Mouse (Mus musculus) embryonic facial prominence, embryonic 15.5 days (tissue): ENCODE results near the gene Rab6b. TPM values are rescaled to one million over a fixed set of nuclear protein-coding genes. Genes with fewer than 3 reads are reported as not detected.
A peak's percentile ranks its signal among the peaks of the same experiment; 100 is the strongest.
"Not testable (repeated sequence)": the region's sequence is repeated elsewhere in the genome, so short reads cannot be mapped to it uniquely, and the experiment has no call there.

Experiments used
- ATAC-seq: fragments of 200-750 bp; cut with Nextera tagmentation; 2 replicates; pipeline ENCODE4 v1.8.0; 2017; ENCODE audit warnings: low read depth, moderate TSS enrichment; ENCODE audit not compliant: insufficient number of reproducible peaks, low FRiP score, low TSS enrichment
- H3K27ac ChIP-seq: fragments of 300-500 bp; sonication (generic); replicated peaks from 2 replicates; pipeline ENCODE4 v1.5.1; 2015; ENCODE audit warnings: mild to moderate bottlenecking, inconsistent platforms
- H3K27me3 ChIP-seq: fragments of 300-500 bp; sonication (generic); 2 replicates; pipeline ENCODE4 v1.6.1; 2015; ENCODE audit warnings: inconsistent platforms
- H3K36me3 ChIP-seq: fragments of 300-500 bp; sonication (generic); 2 replicates; pipeline ENCODE4 v1.6.1; 2015; ENCODE audit warnings: mild to moderate bottlenecking, inconsistent platforms
- H3K4me1 ChIP-seq: fragments of 300-500 bp; sonication (generic); 2 replicates; pipeline ENCODE4 v1.6.1; 2015; ENCODE audit warnings: inconsistent platforms
- H3K4me2 ChIP-seq: fragments of 300-500 bp; sonication (generic); replicated peaks from 2 replicates; pipeline ENCODE4 v1.6.1; 2015; ENCODE audit warnings: mild to moderate bottlenecking, inconsistent platforms
- H3K4me3 ChIP-seq: fragments of 300-500 bp; sonication (generic); replicated peaks from 2 replicates; pipeline ENCODE4 v1.5.1; 2015; ENCODE audit warnings: mild to moderate bottlenecking, inconsistent platforms
- H3K9ac ChIP-seq: fragments of 300-500 bp; sonication (generic); 2 replicates; pipeline ENCODE4 v1.6.1; 2015; ENCODE audit warnings: inconsistent platforms
- H3K9me3 ChIP-seq: fragments of 300-500 bp; sonication (generic); replicated peaks from 2 replicates; pipeline ENCODE4 v1.6.1; 2016; ENCODE audit warnings: inconsistent platforms
- WGBS: fragments of 180-500 bp; shearing (Covaris S2); methylation state at CpG from one replicate; pipeline ENCODE4 v1.1.7; 2015; 5-methylcytosine and 5-hydroxymethylcytosine counted together
- polyA plus RNA-seq: library from polyadenylated mRNA; unstranded; fragments of >200 nt; fragmentation: Nextera tagmentation; extraction: Ambion mirVana; gene quantifications from 2 replicates; pipeline ENCODE4 v1.2.1, GENCODE M21; 2015

Rab6b gene
- polyA plus RNA-seq, 1 experiment from 2014 or later, result 10.2 TPM

DNA sequence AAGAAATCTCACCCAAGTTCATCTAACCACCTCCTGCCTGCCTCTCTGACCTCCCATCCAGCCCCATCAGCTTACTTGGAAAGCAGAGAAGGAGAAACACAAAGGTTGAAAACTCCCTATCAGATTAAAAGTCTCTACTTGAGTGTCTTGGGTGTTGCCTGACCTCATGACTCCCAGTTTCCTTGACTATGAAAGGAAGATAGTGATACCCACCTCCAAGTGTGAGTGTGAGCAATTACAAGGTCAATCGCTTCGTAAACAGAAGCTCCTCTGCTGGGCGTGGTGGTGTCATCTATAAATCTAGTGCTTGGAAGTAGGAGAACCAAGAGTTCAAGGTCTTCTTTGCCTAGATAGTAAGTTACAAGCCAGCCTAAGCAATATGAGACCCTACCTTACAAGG, 31.4 kb upstream of the Rab6b start:
- no peak for ATAC-seq
- WGBS, result 87% methylated on average over 3 of the region's 3 CpGs
- H3K4me1 ChIP-seq, result peaks cover 12% of the 10 kb centered on the region; the same call in 1 of the 2 replicates

DNA sequence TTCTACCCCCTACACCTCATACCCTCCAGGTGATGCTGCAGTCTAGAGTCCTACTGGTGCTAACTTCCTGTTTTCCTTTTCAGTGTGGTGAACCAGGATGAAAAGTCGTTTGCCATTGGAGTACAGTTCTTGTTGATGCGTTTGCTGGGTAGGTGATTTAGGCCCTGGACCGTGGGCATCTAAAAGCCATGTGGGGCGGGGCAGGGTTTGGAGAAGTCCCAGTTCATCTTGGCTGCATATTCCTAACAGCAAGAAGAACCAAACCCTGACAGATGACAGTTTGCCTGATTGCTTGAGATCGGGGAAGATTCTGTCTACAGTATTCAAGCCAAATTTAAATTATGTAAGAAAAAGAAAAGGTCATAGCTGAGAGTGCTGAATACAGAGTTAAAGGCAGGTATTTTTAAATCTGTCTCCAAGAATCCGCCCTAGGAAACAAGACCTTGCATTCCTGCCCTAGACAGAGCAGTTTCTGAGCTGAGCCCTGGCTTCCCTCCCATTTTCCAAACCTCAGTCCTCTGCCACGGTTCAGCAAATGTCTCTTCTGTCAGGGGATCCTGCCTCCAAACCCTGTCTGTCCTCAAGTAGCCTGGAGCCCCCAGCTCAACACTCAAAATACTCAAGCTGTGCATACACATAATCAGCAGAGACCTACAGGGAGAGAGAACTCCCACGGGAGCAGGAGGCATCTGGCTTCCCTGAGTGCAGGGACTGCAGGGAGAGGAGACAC, 29.2 kb upstream of the Rab6b start:
- H3K9ac ChIP-seq, result no peak overlapping the region
- no peaks in the 10 kb centered on the region for H3K9me3 ChIP-seq
- 51% methylated on average over 8 of the region's 8 CpGs for WGBS
- no peak overlapping the region for H3K4me3 ChIP-seq
- no peak overlapping the region for H3K27ac ChIP-seq
- H3K4me1 ChIP-seq, result 0 out of 2 replicates have a peak, but pooled peaks cover 7% of the 10 kb centered on the region
- no peak for ATAC-seq
- H3K4me2 ChIP-seq, result no peak overlapping the region
- H3K36me3 ChIP-seq, result no peaks in the 10 kb centered on the region
- H3K27me3 ChIP-seq, result no peaks in the 10 kb centered on the region

More for the DNA sequence above, 31.4 kb upstream of the Rab6b start:
- Histone ChIP-seq H3K27me3 (no peaks in the 10 kb centered on the region), H3K27ac (no peak overlapping the region), H3K4me2 (no peak overlapping the region), H3K4me3 (no peak overlapping the region), H3K9me3 (no peaks in the 10 kb centered on the region), H3K9ac (no peak overlapping the region), H3K36me3 (no peaks in the 10 kb centered on the region)

DNA sequence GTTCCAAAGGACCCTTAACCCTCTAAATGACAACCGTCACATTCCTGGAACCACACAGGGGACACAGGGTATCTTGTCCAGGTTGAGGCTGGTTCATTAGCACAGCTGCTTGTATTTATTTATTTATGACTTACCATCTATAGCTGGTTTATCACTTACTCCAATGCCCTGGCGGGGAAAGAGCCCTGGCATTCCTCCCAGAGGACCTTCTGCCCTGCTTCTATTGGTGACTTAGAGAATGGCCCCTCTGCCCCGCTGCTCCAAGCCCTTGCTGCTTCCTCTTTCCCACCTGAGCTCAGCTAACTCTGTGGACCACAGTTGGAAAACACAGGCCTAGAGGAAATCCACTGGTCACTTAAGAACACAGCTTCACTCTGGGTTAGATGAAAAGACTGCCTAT, 28.2 kb upstream of the Rab6b start:
- Histone ChIP-seq H3K27me3 (no peaks in the 10 kb centered on the region), H3K27ac (no peak overlapping the region), H3K36me3 (no peaks in the 10 kb centered on the region), H3K4me1 (0 out of 2 replicates have a peak, but pooled peaks cover 7% of the 10 kb centered on the region), H3K4me3 (no peak overlapping the region), H3K9ac (no peak overlapping the region), H3K4me2 (no peak overlapping the region), H3K9me3 (no peaks in the 10 kb centered on the region)
- WGBS, result 71% methylated on average over 3 of the region's 3 CpGs
- no peak for ATAC-seq

DNA sequence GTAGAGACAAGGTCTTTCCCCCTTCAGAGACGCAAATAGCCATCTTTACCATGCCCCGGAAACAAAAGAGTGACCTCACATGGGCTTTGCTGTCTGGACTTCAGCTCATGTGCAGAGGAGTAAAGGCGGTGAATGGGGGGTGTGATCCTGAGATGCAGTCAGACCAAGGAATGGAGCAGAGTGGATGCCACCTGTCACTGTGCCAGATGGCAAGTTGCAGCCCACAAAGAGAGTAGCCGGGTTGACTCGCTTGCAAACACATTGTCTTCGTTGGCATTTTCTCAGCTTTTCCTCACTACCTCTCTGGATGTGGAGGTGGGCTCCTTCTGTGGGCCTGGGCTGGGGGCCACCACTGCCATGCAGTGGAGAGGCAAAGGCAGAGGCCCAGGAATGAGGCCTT, 24.9 kb upstream of the Rab6b start:
- Histone ChIP-seq H3K27ac (no peak overlapping the region), H3K9me3 (no peaks in the 10 kb centered on the region), H3K27me3 (no peaks in the 10 kb centered on the region), H3K4me2 (no peak overlapping the region), H3K4me1 (0 out of 2 replicates have a peak, but pooled peaks cover 11% of the 10 kb centered on the region), H3K36me3 (no peaks in the 10 kb centered on the region), H3K9ac (no peak overlapping the region), H3K4me3 (no peak overlapping the region)
- 84% methylated on average over 6 of the region's 6 CpGs for WGBS
- ATAC-seq, result no peak

DNA sequence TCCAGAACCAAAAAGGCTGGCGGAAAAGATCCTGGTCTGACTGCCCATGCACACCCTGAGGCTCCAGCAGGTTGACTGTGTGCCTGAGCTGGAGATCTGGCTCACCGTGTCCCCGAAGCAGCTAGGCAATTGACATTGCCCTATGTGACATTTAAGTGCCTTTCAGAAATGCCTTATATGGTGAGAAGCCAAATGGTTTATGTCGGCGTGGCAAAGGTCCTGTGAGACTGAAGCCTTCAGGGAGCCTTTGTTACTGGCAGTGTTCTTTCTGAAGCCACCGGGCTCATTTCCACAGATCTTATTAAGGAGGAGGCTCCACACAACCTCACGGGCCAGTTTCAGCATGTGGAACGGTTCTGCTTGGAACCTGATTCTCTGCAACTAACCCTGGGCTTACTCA, 24.3 kb upstream of the Rab6b start:
- ATAC-seq, result no peak
- no peaks in the 10 kb centered on the region for H3K36me3 ChIP-seq
- H3K27me3 ChIP-seq, result no peaks in the 10 kb centered on the region
- H3K9ac ChIP-seq, result no peak overlapping the region
- H3K4me3 ChIP-seq, result no peak overlapping the region
- WGBS, result 47% methylated on average over 8 of the region's 8 CpGs
- peaks cover 13% of the 10 kb centered on the region for H3K4me1 ChIP-seq
- no peak overlapping the region for H3K27ac ChIP-seq
- no peaks in the 10 kb centered on the region for H3K9me3 ChIP-seq
- H3K4me2 ChIP-seq, result no peak overlapping the region

DNA sequence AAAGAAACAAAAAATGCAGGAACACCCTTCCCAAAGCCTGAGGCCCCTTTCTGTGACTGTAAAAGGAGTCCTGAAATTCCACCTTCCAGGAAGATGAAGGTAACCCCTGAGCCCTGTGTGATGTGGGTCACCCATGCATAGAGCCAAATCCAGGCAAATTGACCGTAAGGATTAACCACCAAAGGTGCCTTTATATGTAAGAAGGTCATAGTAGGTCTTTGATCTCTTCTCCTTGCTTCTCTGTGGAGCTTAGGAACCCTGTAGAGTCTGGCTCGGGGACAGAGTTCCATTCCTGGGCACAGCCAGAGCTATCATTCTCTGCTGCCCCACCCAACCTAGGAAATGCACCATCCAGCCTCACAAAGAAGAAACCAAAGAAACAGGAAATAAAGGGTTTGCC, 22.9 kb upstream of the Rab6b start:
- Histone ChIP-seq H3K27ac (no peak overlapping the region), H3K4me1 (peaks cover 13% of the 10 kb centered on the region), H3K9ac (no peak overlapping the region), H3K27me3 (no peaks in the 10 kb centered on the region), H3K9me3 (no peaks in the 10 kb centered on the region), H3K4me3 (no peak overlapping the region), H3K36me3 (no peaks in the 10 kb centered on the region), H3K4me2 (no peak overlapping the region)
- WGBS, result 62% methylated on average over 2 of the region's 2 CpGs
- ATAC-seq, result no peak

DNA sequence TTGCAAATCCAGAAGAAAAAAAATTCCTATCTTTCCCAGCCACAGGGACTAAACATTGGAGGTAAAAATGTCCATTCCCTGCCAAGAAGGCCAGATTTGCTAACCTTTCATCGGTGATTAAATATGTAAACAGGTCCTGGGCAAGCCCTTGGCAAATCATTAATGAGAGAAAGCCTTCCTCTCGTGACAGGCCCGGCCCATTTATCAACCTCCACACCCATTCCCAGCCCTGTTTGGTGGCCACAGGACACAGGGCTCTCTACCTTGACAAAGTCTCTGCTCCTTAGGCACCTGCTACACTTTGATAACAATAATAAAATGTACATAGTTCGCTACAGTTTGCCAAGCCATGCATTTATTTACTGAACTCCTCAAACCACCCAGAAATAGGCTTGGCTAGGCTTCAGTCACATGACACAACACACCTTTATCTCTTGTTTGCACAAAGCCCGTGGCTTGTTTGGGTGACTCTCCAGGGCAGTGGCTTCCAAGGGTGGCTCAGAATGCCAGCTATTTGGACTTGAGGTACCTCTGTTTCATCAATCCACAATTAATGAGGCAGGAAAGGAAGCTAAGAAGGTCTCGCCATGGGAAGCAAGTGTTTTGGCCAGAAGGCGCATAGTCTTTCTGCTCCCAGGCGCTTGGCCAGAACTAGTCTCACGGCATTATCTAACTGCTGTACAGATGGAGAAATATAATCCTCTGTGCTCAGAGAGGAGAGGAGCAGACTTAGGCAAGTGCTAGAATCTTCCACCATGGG, 21.3 kb upstream of the Rab6b start:
- no peak overlapping the region for H3K4me3 ChIP-seq
- H3K4me2 ChIP-seq, result no peak overlapping the region
- H3K9me3 ChIP-seq, result no peaks in the 10 kb centered on the region
- H3K9ac ChIP-seq, result no peak overlapping the region
- ATAC-seq, result no peak
- no peaks in the 10 kb centered on the region for H3K36me3 ChIP-seq
- H3K4me1 ChIP-seq, result peaks cover 13% of the 10 kb centered on the region
- 70% methylated on average over 9 of the region's 9 CpGs for WGBS
- no peak overlapping the region for H3K27ac ChIP-seq
- H3K27me3 ChIP-seq, result no peaks in the 10 kb centered on the region

DNA sequence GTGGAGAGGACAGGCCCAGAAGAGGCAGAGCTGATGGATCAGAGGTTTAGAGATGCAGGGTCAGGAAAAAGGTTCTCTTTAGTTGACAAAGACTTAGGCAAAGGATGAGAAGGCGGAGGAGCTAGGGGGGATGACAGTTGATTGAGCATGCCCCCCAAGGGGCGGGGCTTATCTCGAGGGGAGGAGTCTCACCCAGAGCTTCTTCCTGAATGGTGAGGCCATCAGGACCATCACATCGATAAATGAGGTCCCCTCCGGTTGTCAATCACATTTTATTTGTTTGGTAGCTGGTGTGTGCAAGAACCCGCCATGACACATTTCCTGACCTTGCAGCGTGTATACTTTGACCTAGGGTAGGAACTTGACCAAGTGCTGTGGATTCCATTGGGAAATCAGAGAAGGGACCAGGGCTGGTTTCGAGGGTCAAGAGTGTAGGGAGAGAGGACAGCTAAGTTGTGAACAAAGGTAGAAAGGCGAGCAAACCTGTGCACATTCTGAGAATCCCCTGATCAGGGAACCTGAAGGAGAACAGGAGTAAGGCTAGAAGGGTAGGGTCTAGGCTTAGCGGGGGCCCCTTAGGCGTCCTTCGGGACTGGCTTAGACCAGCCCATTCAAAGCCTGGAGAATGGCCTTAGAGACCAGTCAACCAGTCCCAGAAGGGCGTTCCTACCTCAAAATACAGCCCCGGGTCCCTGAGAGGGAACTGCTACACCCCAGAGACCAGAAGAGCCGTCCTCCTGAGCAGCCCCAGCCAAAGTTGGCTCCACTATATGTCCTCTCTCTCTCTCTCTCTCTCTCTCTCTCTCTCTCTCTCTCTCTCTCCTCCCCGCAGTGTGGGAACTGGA, 20.3 kb upstream of the Rab6b start:
- no peak overlapping the region for H3K9ac ChIP-seq
- peaks cover 13% of the 10 kb centered on the region for H3K4me1 ChIP-seq
- H3K36me3 ChIP-seq, result no peaks in the 10 kb centered on the region
- H3K4me3 ChIP-seq, result no peak overlapping the region
- no peak for ATAC-seq
- 78% methylated on average over 16 of the region's 16 CpGs for WGBS
- no peaks in the 10 kb centered on the region for H3K27me3 ChIP-seq
- H3K4me2 ChIP-seq, result no peak overlapping the region
- no peak overlapping the region for H3K27ac ChIP-seq
- no peaks in the 10 kb centered on the region for H3K9me3 ChIP-seq

DNA sequence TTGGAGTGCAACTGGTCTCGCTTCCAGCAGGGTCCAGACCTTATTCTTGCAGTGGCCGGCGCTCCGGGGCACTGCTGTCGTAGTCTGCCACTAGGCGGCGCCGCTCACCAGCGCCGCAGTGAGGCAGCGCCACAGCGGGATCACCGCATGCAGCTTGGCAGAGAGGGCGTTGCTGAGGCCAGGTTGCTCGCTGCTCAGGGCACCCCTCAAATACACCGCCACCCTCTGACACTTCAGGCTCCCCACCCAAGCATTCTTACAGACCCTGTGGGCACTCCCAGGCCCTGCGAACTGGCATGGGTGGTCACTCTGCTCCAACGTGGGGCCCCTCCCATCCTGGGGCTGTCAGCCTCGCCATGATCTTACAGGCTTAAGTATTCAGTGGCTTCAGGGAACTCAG, 19.3 kb upstream of the Rab6b start:
- 0% methylated on average over 19 of the region's 19 CpGs for WGBS
- H3K9me3 ChIP-seq, result no peaks in the 10 kb centered on the region
- H3K4me3 ChIP-seq, result peak overlapping the region; percentile 46
- no peak overlapping the region for H3K27ac ChIP-seq
- H3K4me1 ChIP-seq, result peaks cover 13% of the 10 kb centered on the region
- ATAC-seq, result peak; percentile 82
- H3K9ac ChIP-seq, result peak overlapping the region; percentile 18; the same call in 1 of the 2 replicates
- H3K4me2 ChIP-seq, result peak overlapping the region; percentile 84
- no peaks in the 10 kb centered on the region for H3K36me3 ChIP-seq
- no peaks in the 10 kb centered on the region for H3K27me3 ChIP-seq

DNA sequence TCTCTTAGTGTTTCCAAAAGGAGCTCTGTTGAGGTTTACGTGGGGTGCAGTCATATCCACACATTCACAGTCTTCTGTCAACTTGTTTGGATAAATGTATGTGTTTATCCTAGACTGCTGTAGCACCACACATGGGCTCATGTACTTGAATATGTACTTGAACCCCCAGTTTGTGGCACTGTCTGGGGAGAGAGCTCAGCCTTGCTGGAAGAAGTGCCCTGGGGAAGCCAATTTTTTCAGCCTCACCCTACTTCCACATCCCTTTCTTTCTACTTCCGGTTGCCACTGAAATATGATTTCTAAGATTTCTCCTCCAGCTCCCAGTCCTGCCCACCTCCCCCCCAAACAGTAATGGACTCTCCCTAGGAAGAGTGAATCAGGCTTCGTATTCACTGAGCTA, 17.9 kb upstream of the Rab6b start:
- H3K4me2 ChIP-seq, result no peak overlapping the region
- no peaks in the 10 kb centered on the region for H3K9me3 ChIP-seq
- H3K4me1 ChIP-seq, result peaks cover 13% of the 10 kb centered on the region
- no peak overlapping the region for H3K27ac ChIP-seq
- H3K9ac ChIP-seq, result no peak overlapping the region
- H3K27me3 ChIP-seq, result no peaks in the 10 kb centered on the region
- 68% methylated on average over 3 of the region's 3 CpGs for WGBS
- no peak overlapping the region for H3K4me3 ChIP-seq
- ATAC-seq, result no peak
- H3K36me3 ChIP-seq, result no peaks in the 10 kb centered on the region

DNA sequence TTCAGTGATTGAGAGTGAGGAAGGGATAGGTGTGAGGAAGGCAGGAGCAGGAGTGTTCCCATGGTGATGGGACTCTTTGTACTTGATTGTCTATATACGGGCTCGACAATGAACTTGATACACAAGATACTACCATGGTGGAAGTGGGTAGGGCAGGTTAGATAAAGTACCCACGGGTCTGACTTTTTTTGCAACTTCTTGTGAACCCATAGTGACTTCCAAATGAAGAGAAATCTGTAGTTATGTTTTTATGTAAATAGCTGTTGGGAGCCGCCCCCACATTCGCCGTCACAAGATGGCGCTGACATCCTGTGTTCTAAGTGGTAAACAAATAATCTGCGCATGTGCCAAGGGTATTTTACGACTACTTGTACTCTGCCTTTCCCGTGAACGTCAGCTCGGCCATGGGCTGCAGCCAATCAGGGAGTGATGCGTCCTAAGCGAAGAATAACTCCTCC, 3.2 kb upstream of the Rab6b start:
- H3K4me3 ChIP-seq, result peak overlapping the region; percentile 40
- peak; percentile 21; the same call in 1 of the 2 replicates for ATAC-seq
- peaks cover 26% of the 10 kb centered on the region for H3K4me1 ChIP-seq
- H3K27ac ChIP-seq, result 0 out of 2 replicates have a peak overlapping the region, but pooled peaks have one; percentile 65
- peaks cover 31% of the 10 kb centered on the region for H3K27me3 ChIP-seq
- not testable (repeated sequence) for H3K9ac ChIP-seq, H3K36me3 ChIP-seq, H3K9me3 ChIP-seq
- WGBS, result 15% methylated on average over 9 of the region's 14 CpGs
- H3K4me2 ChIP-seq, result peak overlapping the region; percentile 50
